Mouse (Mus musculus) neural tube, embryonic 11.5 days (tissue): Measurements from ENCODE around the gene Spata13. TPM values are rescaled to one million over a fixed set of nuclear protein-coding genes. Genes with fewer than 3 reads are reported as not detected.

Experiments
- ATAC-seq: fragments of 200-750 bp; cut with Nextera tagmentation; 2 replicates; pipeline ENCODE4 v1.8.0; 2017; ENCODE audit warnings: moderate number of reproducible peaks, mild to moderate bottlenecking, moderate TSS enrichment, moderate library complexity; ENCODE audit not compliant: insufficient read depth, low FRiP score, low TSS enrichment
- DNase-seq: peaks from one replicate; pipeline ENCODE4 v3.0.0-alpha.2; 2015; ENCODE audit warnings: low spot score
- H3K27ac ChIP-seq: fragments of 300-500 bp; sonication (generic); 2 replicates; pipeline ENCODE4 v1.5.1; 2014; ENCODE audit warnings: low read depth, mild to moderate bottlenecking, low read length
- H3K27me3 ChIP-seq: fragments of 300-500 bp; sonication (generic); 2 replicates; pipeline ENCODE4 v1.6.1; 2014; ENCODE audit warnings: mild to moderate bottlenecking, low read length, mixed read lengths; ENCODE audit not compliant: control insufficient read depth, insufficient read depth
- H3K36me3 ChIP-seq: fragments of 300-500 bp; sonication (generic); 2 replicates; pipeline ENCODE4 v1.6.1; 2014; ENCODE audit warnings: mild to moderate bottlenecking, low read length, moderate library complexity, mixed read lengths; ENCODE audit not compliant: control insufficient read depth, insufficient read depth
- H3K4me1 ChIP-seq: fragments of 300-500 bp; sonication (generic); 2 replicates; pipeline ENCODE4 v1.6.1; 2014; ENCODE audit warnings: low read length, mixed read lengths; ENCODE audit not compliant: control insufficient read depth, insufficient read depth
- H3K4me2 ChIP-seq: fragments of 300-500 bp; sonication (generic); 2 replicates; pipeline ENCODE4 v1.6.1; 2014; ENCODE audit warnings: low read depth, mild to moderate bottlenecking, moderate library complexity
- H3K4me3 ChIP-seq: fragments of 300-500 bp; sonication (generic); 2 replicates; pipeline ENCODE4 v1.5.1; 2014; ENCODE audit warnings: low read depth, low read length
- H3K9ac ChIP-seq: fragments of 300-500 bp; sonication (generic); 2 replicates; pipeline ENCODE4 v1.6.1; 2014; ENCODE audit warnings: mild to moderate bottlenecking, low read length
- H3K9me3 ChIP-seq: fragments of 300-500 bp; sonication (generic); 2 replicates; pipeline ENCODE4 v1.6.1; 2016; ENCODE audit warnings: low read length; ENCODE audit not compliant: control insufficient read depth
- WGBS: fragments of 180-500 bp; shearing (Covaris S2); extraction: QIAGEN DNeasy Blood & Tissue Kit; methylation state at CpG from one replicate; pipeline ENCODE4 v1.1.7; 2014; 5-methylcytosine and 5-hydroxymethylcytosine counted together
- polyA plus RNA-seq: library from polyadenylated mRNA; unstranded; fragments of >200 nt; fragmentation: Nextera tagmentation; extraction: Ambion mirVana; gene quantifications from 2 replicates; pipeline ENCODE4 v1.2.1, GENCODE M21; 2014

The Spata13 gene
- polyA plus RNA-seq, 1 experiment from 2014 or later, result 64.9 TPM

- no peak overlapping the region for H3K4me2 ChIP-seq
- no peaks in the 10 kb centered on the region for H3K4me1 ChIP-seq
- whole genome bisulfite sequencing, result 95% methylated on average over 10 of the region's 10 CpGs
- H3K4me3 ChIP-seq, result no peak overlapping the region
- H3K27me3 ChIP-seq, result no peaks in the 10 kb centered on the region
- peaks cover 6% of the 10 kb centered on the region for H3K36me3 ChIP-seq
- DNase-seq, result no peak
- no peaks in the 10 kb centered on the region for H3K9me3 ChIP-seq
- H3K9ac ChIP-seq, result no peak overlapping the region
- H3K27ac ChIP-seq, result no peak overlapping the region
- no peak for ATAC-seq
Observed at GRCm38 (mm10) chr14:60746141-60746540, 112.3 kb downstream of the Spata13 start.

DNA sequence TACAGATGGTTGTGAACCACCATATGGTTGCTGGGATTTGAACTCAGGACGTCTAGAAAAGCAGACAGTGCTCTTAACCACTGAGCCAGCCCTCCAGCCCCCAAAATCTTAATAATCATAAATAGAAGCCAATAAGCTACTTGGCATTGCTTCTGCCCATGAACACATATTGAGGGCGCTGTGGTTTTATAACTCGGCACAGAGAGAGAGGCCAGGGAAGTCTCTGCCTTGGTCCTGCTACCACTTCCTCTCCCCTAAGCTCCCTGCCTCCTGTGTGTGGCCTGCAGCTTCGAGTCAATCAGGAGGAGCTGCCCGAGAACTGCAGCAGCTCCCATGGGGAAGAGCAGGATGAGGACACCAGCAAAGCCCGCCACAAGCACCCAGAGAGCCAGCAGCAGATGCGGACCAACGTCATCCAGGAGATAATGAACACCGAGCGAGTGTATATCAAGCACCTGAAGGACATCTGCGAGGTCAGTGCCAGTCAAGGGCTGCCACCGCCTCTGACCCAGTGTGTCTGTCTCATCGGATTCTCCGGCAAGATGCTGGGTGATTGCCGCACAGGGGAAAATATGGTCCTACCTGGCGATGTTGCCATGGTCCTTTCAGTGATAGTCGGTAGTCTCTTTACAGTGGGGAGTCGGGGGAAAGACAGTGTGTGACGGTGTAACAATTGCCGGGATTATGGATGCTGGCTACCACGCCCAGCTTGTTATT, 113.5 kb downstream of the Spata13 start:
- Histone ChIP-seq H3K27ac (no peak overlapping the region), H3K4me2 (no peak overlapping the region), H3K4me1 (no peaks in the 10 kb centered on the region), H3K9me3 (no peaks in the 10 kb centered on the region), H3K36me3 (peaks cover 6% of the 10 kb centered on the region), H3K4me3 (no peak overlapping the region), H3K27me3 (no peaks in the 10 kb centered on the region), H3K9ac (no peak overlapping the region)
- DNase-seq (no peak), ATAC-seq (no peak)
- WGBS, result 90% methylated on average over 21 of the region's 21 CpGs

- 93% methylated on average over 12 of the region's 12 CpGs for WGBS
- H3K36me3 ChIP-seq, result peaks cover 8% of the 10 kb centered on the region
- no peak for DNase-seq
Observed at GRCm38 (mm10) chr14:60749880-60750279, 116.1 kb downstream of the Spata13 start.

GRCm38 (mm10) chr14:60751581-60751980, 117.8 kb downstream of the Spata13 start:
- WGBS, result 95% methylated on average over 16 of the region's 16 CpGs

More at GRCm38 (mm10) chr14:60749880-60750279, 116.1 kb downstream of the Spata13 start:
- Histone ChIP-seq H3K9ac (no peak overlapping the region), H3K27ac (no peak overlapping the region), H3K4me2 (no peak overlapping the region), H3K27me3 (no peaks in the 10 kb centered on the region), H3K4me3 (no peak overlapping the region), H3K4me1 (no peaks in the 10 kb centered on the region; the same call in 1 of the 2 replicates), H3K9me3 (no peaks in the 10 kb centered on the region)
- ATAC-seq, result no peak

DNA sequence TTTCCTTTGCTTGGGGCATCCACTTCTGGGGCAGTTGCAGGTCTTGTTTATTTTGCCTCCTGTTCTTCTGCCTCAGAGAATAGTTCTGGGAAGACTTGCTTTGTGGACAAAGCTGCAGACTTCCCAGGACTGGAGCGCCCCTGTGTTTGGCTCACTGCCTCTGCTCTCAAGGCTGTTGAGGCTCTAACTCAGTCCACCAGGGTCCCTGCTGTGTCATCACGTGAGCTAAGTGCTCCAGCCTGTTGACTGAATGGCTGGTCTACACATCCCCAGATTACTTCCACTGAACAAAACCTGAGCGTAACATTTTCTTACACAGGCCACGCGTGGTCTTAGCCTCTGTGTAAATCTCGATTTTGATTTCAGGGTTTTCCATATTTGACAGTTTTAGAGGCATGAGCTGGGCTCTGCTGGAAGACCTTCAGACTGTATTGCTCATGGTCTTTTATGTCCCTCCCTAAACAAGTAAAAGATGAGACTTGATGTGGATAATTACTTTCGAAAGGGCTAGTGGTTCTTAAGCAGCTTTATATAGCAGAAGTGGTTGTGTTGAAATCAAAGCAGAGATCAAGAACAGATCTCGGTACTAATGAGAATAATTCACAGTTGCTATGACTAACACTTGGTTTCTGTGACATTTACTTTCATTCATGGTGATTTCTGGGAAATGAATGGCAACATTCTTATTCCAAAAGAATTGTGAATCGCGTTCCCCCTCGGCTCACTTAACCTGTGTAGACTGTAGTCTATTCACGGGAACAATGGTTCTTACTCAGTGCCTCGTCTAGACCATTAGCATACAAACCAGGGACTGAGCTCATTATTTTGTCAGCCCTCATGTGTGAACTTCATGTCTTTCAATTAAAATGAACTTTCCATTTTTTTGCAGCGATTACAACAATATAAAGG, 119.3 kb downstream of the Spata13 start:
- Histone ChIP-seq H3K27ac (no peak overlapping the region), H3K9ac (no peak overlapping the region), H3K9me3 (no peaks in the 10 kb centered on the region), H3K4me1 (no peaks in the 10 kb centered on the region; the same call in 1 of the 2 replicates), H3K36me3 (peaks cover 4% of the 10 kb centered on the region), H3K4me2 (no peak overlapping the region), H3K4me3 (no peak overlapping the region), H3K27me3 (no peaks in the 10 kb centered on the region)
- DNase-seq (no peak), ATAC-seq (no peak)
- 74% methylated on average over 14 of the region's 14 CpGs for WGBS

More at GRCm38 (mm10) chr14:60751581-60751980, 117.8 kb downstream of the Spata13 start:
- ATAC-seq, result no peak
- no peak overlapping the region for H3K4me2 ChIP-seq
- H3K9ac ChIP-seq, result no peak overlapping the region
- H3K4me3 ChIP-seq, result no peak overlapping the region
- peaks cover 11% of the 10 kb centered on the region for H3K36me3 ChIP-seq
- H3K27ac ChIP-seq, result no peak overlapping the region
- DNase-seq, result no peak
- H3K27me3 ChIP-seq, result no peaks in the 10 kb centered on the region
- no peaks in the 10 kb centered on the region; the same call in 1 of the 2 replicates for H3K4me1 ChIP-seq
- H3K9me3 ChIP-seq, result no peaks in the 10 kb centered on the region

GRCm38 (mm10) chr14:60753801-60754126, 120.0 kb downstream of the Spata13 start:
- H3K27ac ChIP-seq, result no peak overlapping the region
- H3K27me3 ChIP-seq, result no peaks in the 10 kb centered on the region
- peaks cover 7% of the 10 kb centered on the region for H3K36me3 ChIP-seq

GRCm38 (mm10) chr14:60754656-60755055, 120.9 kb downstream of the Spata13 start:
- H3K4me3 ChIP-seq, result no peak overlapping the region
- peaks cover 8% of the 10 kb centered on the region for H3K36me3 ChIP-seq
- no peaks in the 10 kb centered on the region for H3K27me3 ChIP-seq
- H3K27ac ChIP-seq, result no peak overlapping the region
- no peak overlapping the region for H3K4me2 ChIP-seq
- ATAC-seq (no peak), DNase-seq (no peak)
- H3K9ac ChIP-seq, result no peak overlapping the region
- no peaks in the 10 kb centered on the region for H3K9me3 ChIP-seq
- H3K4me1 ChIP-seq, result no peaks in the 10 kb centered on the region; the same call in 1 of the 2 replicates
- over 99% methylated on average over 5 of the region's 5 CpGs for WGBS

More at GRCm38 (mm10) chr14:60753801-60754126, 120.0 kb downstream of the Spata13 start:
- Histone ChIP-seq H3K9me3 (no peaks in the 10 kb centered on the region), H3K9ac (no peak overlapping the region), H3K4me1 (no peaks in the 10 kb centered on the region; the same call in 1 of the 2 replicates), H3K4me2 (no peak overlapping the region), H3K4me3 (no peak overlapping the region)
- DNase-seq (no peak), ATAC-seq (no peak)
- WGBS, result 91% methylated on average over 10 of the region's 10 CpGs

DNA sequence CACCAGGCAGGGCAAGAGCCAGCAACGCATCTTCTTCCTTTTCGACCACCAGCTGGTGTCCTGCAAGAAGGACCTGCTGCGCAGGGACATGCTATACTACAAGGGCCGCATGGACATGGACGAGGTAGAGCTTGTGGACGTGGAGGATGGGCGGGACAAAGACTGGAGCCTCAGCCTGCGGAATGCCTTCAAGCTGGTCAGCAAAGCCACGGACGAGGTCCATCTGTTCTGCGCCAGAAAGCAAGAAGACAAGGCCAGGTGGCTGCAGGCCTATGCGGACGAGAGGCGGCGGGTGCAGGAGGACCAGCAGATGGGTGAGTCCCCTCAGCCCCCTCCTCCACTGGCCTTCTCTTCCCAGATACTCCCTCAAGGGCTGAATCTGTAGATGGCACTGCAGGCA, 122.5 kb downstream of the Spata13 start:
- Histone ChIP-seq H3K27ac (no peak overlapping the region), H3K4me1 (no peaks in the 10 kb centered on the region; the same call in 1 of the 2 replicates), H3K9ac (no peak overlapping the region), H3K4me3 (no peak overlapping the region), H3K9me3 (no peaks in the 10 kb centered on the region), H3K27me3 (no peaks in the 10 kb centered on the region), H3K4me2 (no peak overlapping the region), H3K36me3 (peaks cover 8% of the 10 kb centered on the region)
- DNase-seq, result no peak
- no peak for ATAC-seq
- WGBS, result 94% methylated on average over 15 of the region's 15 CpGs
